Mouse (Mus musculus) hindbrain, embryonic 14.5 days (tissue): ENCODE data around the gene Psenen. TPM values are rescaled to one million over a fixed set of nuclear protein-coding genes. Genes with fewer than 3 reads are reported as not detected.

Experiments used
- ATAC-seq: fragments of 200-750 bp; cut with Nextera tagmentation; 2 replicates; pipeline ENCODE4 v1.8.0; 2017; ENCODE audit warnings: moderate number of reproducible peaks, mild to moderate bottlenecking, moderate TSS enrichment, moderate library complexity; ENCODE audit not compliant: low FRiP score
- DNase-seq: peaks from one replicate; pipeline ENCODE4 v3.0.0-alpha.2; 2015; ENCODE audit warnings: low spot score
- H3K27ac ChIP-seq: fragments of 300-500 bp; sonication (generic); 2 replicates; pipeline ENCODE4 v1.5.1; 2014; ENCODE audit warnings: mild to moderate bottlenecking, moderate library complexity
- H3K27me3 ChIP-seq: fragments of 300-500 bp; sonication (generic); 2 replicates; pipeline ENCODE4 v1.6.1; 2014; ENCODE audit warnings: mild to moderate bottlenecking, low read length, mixed read lengths; ENCODE audit not compliant: control insufficient read depth, insufficient read depth
- H3K36me3 ChIP-seq: fragments of 300-500 bp; sonication (generic); replicated peaks from 2 replicates; pipeline ENCODE4 v1.6.1; 2014; ENCODE audit not compliant: control insufficient read depth, insufficient read depth
- H3K4me1 ChIP-seq: fragments of 300-500 bp; sonication (generic); replicated peaks from 2 replicates; pipeline ENCODE4 v1.6.1; 2014; ENCODE audit warnings: antibody characterized with exemption, low read length, mixed read lengths; ENCODE audit not compliant: control insufficient read depth, insufficient read depth
- H3K4me2 ChIP-seq: fragments of 300-500 bp; sonication (generic); replicated peaks from 2 replicates; pipeline ENCODE4 v1.6.1; 2014; ENCODE audit warnings: mild to moderate bottlenecking, moderate library complexity
- H3K4me3 ChIP-seq: fragments of 300-500 bp; sonication (generic); replicated peaks from 2 replicates; pipeline ENCODE4 v1.5.1; 2014; ENCODE audit warnings: mild to moderate bottlenecking, low read length
- H3K9ac ChIP-seq: fragments of 300-500 bp; sonication (generic); 2 replicates; pipeline ENCODE4 v1.6.1; 2014
- H3K9me3 ChIP-seq: fragments of 300-500 bp; sonication (generic); 2 replicates; pipeline ENCODE4 v1.6.1; 2016; ENCODE audit warnings: low read length; ENCODE audit not compliant: control insufficient read depth
- WGBS: fragments of 180-500 bp; shearing (Covaris S2); extraction: QIAGEN DNeasy Blood & Tissue Kit; methylation state at CpG from one replicate; pipeline ENCODE4 v1.1.7; 2014; 5-methylcytosine and 5-hydroxymethylcytosine counted together
- microRNA-seq: library from miRNA; unstranded; fragments of <30 nt; microRNA quantifications from one replicate; pipeline ENCODE4, GENCODE M21; 2016
- polyA plus RNA-seq: library from polyadenylated mRNA; unstranded; fragments of >200 nt; fragmentation: Nextera tagmentation; extraction: Ambion mirVana; gene quantifications from 2 replicates; pipeline ENCODE4 v1.2.1, GENCODE M21; 2014

Gene Psenen
- polyA plus RNA-seq, 1 experiment from 2014 or later = 118 TPM

DNA sequence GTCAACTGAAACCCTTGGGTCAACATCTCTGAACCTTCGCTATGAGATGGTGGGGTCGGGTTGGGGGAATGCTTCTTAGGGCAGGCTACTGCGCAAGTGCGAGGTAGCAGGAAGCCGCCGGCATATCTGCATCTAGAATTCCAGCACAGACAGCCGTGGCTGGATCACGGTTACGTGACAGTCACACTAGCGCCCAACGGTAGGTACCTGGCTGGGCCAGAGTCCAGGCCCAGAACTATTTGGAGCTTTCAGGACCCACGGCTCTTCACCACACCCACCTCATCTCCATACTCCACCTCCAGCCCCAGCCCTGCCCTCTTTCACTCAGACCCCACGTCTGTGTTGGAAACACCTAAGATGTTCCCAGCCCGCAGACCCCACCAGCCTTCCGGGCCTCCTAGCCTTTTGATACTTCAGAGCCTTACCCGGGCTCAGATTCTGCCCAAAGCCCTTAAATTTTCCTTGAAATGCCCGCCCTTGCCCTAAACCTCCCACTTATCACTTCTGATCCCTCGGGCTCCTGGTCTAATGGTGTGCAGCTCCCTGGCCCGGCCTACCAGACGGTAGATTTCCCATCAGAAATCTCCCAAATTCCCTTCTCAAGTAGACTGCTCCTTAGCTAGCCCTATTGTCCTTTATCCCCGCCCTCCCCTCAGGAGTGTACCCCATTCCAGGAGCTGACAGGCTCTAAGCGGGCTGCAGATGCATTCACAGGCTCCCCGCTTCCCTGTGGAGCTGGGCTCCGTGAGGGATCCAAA lies 48.2 kb downstream of the Psenen start:
- H3K4me1 ChIP-seq = no peaks in the 10 kb centered on the region
- H3K9me3 ChIP-seq = no peaks in the 10 kb centered on the region
- DNase-seq = no peak
- no peak overlapping the region for H3K27ac ChIP-seq
- no peak overlapping the region for H3K9ac ChIP-seq
- no peaks in the 10 kb centered on the region for H3K27me3 ChIP-seq
- no peak for ATAC-seq
- H3K4me2 ChIP-seq = no peak overlapping the region
- H3K36me3 ChIP-seq = no peaks in the 10 kb centered on the region
- no peak overlapping the region for H3K4me3 ChIP-seq
- 64% methylated on average over 24 of the region's 24 CpGs for WGBS

Small RNA genes lying within 50 kb of the gene (microRNA-seq; reads per million reads assigned to microRNA genes)
- gene Gm38670 (0.65 reads per million), gene Mir3569 (not detected)

Other genes starting within 250 kb of the Psenen start
- 10.7 and 11.9 TPM in 2 replicates for gene Syne4, start 248.8 kb downstream of the Psenen start, polyA plus RNA-seq
- not detected in 2 replicates for gene E130208F15Rik, start 241.9 kb downstream of the Psenen start, polyA plus RNA-seq
- 16.5 and 19.2 TPM in 2 replicates for gene Sdhaf1, start 239.7 kb downstream of the Psenen start, polyA plus RNA-seq
- 14.5 and 15.0 TPM in 2 replicates for gene Lrfn3, start 200.9 kb downstream of the Psenen start, polyA plus RNA-seq
- 27.2 and 35.6 TPM in 2 replicates for gene Tyrobp, start 149.9 kb downstream of the Psenen start, polyA plus RNA-seq
- 1.1 TPM in 1 of 2 replicates, not detected in the other for gene Hcst, start 143.8 kb downstream of the Psenen start, polyA plus RNA-seq
- 1.8 and 2.9 TPM in 2 replicates for gene Nfkbid, start 141.9 kb downstream of the Psenen start, polyA plus RNA-seq
- 690 and 752 TPM in 2 replicates for gene Aplp1, start 118.1 kb downstream of the Psenen start, polyA plus RNA-seq
- gene Kirrel2, start 105.9 kb downstream of the Psenen start, polyA plus RNA-seq = 1.8 and 2.4 TPM in 2 replicates
- gene Nphs1, start 105.3 kb downstream of the Psenen start, polyA plus RNA-seq = 0.54 and 0.83 TPM in 2 replicates
- gene Prodh2, start 70.0 kb downstream of the Psenen start, polyA plus RNA-seq = 0.48 TPM in 1 of 2 replicates, not detected in the other
- gene Arhgap33, start 28.6 kb downstream of the Psenen start, polyA plus RNA-seq = 112 TPM in 2 replicates
- 9.3 and 12.6 TPM in 2 replicates for gene Hspb6, start 11.4 kb downstream of the Psenen start, polyA plus RNA-seq
- 10.4 and 11.0 TPM in 2 replicates for gene Proser3, start 11.3 kb downstream of the Psenen start, polyA plus RNA-seq
- gene Lin37, start 3.8 kb downstream of the Psenen start, polyA plus RNA-seq = 49.2 and 49.4 TPM in 2 replicates
- gene U2af1l4, start 326 bp downstream of the Psenen start, polyA plus RNA-seq = 88.7 and 105 TPM in 2 replicates
- 6.5 and 9.2 TPM in 2 replicates for gene Gm49396, start 283 bp downstream of the Psenen start, polyA plus RNA-seq
- 2.2 and 3.1 TPM in 2 replicates for gene Igflr1, start 1.8 kb upstream of the Psenen start, polyA plus RNA-seq
- gene Kmt2b, start 25.1 kb upstream of the Psenen start, polyA plus RNA-seq = 11.4 and 12.9 TPM in 2 replicates
- gene Zbtb32, start 35.3 kb upstream of the Psenen start, polyA plus RNA-seq = 0.35 and 0.42 TPM in 2 replicates
- 0.43 and 0.76 TPM in 2 replicates for gene Upk1a, start 49.2 kb upstream of the Psenen start, polyA plus RNA-seq
- gene Cox6b1, start 62.5 kb upstream of the Psenen start, polyA plus RNA-seq = 1,184 and 1,299 TPM in 2 replicates
- gene Etv2, start 72.2 kb upstream of the Psenen start, polyA plus RNA-seq = 0.19 TPM in 1 of 2 replicates, not detected in the other
- 115 and 118 TPM in 2 replicates for gene Rbm42, start 86.7 kb upstream of the Psenen start, polyA plus RNA-seq
- gene Haus5, start 101.4 kb upstream of the Psenen start, polyA plus RNA-seq = 20.0 and 20.6 TPM in 2 replicates
- not detected in 2 replicates for gene Pmis2, start 108.0 kb upstream of the Psenen start, polyA plus RNA-seq
- not detected in 2 replicates for gene 2200002J24Rik, start 135.3 kb upstream of the Psenen start, polyA plus RNA-seq
- 2.0 and 2.1 TPM in 2 replicates for gene Atp4a, start 148.6 kb upstream of the Psenen start, polyA plus RNA-seq
- 281 and 319 TPM in 2 replicates for gene Tmem147, start 165.9 kb upstream of the Psenen start, polyA plus RNA-seq
- gene Gapdhs, start 180.1 kb upstream of the Psenen start, polyA plus RNA-seq = 0.14 and 1.3 TPM in 2 replicates
- 0.65 and 2.1 TPM in 2 replicates for gene Sbsn, start 187.8 kb upstream of the Psenen start, polyA plus RNA-seq
- 2.2 and 2.4 TPM in 2 replicates for gene Dmkn, start 200.1 kb upstream of the Psenen start, polyA plus RNA-seq
- not detected in 2 replicates for gene Krtdap, start 224.3 kb upstream of the Psenen start, polyA plus RNA-seq